Mouse (Mus musculus) neural tube, embryonic 11.5 days (tissue): ENCODE data around the gene Pdcd1lg2. TPM values are rescaled to one million over a fixed set of nuclear protein-coding genes. Genes with fewer than 3 reads are reported as not detected.

Experiments used
- ATAC-seq: fragments of 200-750 bp; cut with Nextera tagmentation; 2 replicates; pipeline ENCODE4 v1.8.0; 2017; ENCODE audit warnings: moderate number of reproducible peaks, mild to moderate bottlenecking, moderate TSS enrichment, moderate library complexity; ENCODE audit not compliant: insufficient read depth, low FRiP score, low TSS enrichment
- DNase-seq: peaks from one replicate; pipeline ENCODE4 v3.0.0-alpha.2; 2015; ENCODE audit warnings: low spot score
- H3K27ac ChIP-seq: fragments of 300-500 bp; sonication (generic); 2 replicates; pipeline ENCODE4 v1.5.1; 2014; ENCODE audit warnings: low read depth, mild to moderate bottlenecking, low read length
- H3K27me3 ChIP-seq: fragments of 300-500 bp; sonication (generic); 2 replicates; pipeline ENCODE4 v1.6.1; 2014; ENCODE audit warnings: mild to moderate bottlenecking, low read length, mixed read lengths; ENCODE audit not compliant: control insufficient read depth, insufficient read depth
- H3K36me3 ChIP-seq: fragments of 300-500 bp; sonication (generic); 2 replicates; pipeline ENCODE4 v1.6.1; 2014; ENCODE audit warnings: mild to moderate bottlenecking, low read length, moderate library complexity, mixed read lengths; ENCODE audit not compliant: control insufficient read depth, insufficient read depth
- H3K4me1 ChIP-seq: fragments of 300-500 bp; sonication (generic); 2 replicates; pipeline ENCODE4 v1.6.1; 2014; ENCODE audit warnings: low read length, mixed read lengths; ENCODE audit not compliant: control insufficient read depth, insufficient read depth
- H3K4me2 ChIP-seq: fragments of 300-500 bp; sonication (generic); 2 replicates; pipeline ENCODE4 v1.6.1; 2014; ENCODE audit warnings: low read depth, mild to moderate bottlenecking, moderate library complexity
- H3K4me3 ChIP-seq: fragments of 300-500 bp; sonication (generic); 2 replicates; pipeline ENCODE4 v1.5.1; 2014; ENCODE audit warnings: low read depth, low read length
- H3K9ac ChIP-seq: fragments of 300-500 bp; sonication (generic); 2 replicates; pipeline ENCODE4 v1.6.1; 2014; ENCODE audit warnings: mild to moderate bottlenecking, low read length
- H3K9me3 ChIP-seq: fragments of 300-500 bp; sonication (generic); 2 replicates; pipeline ENCODE4 v1.6.1; 2016; ENCODE audit warnings: low read length; ENCODE audit not compliant: control insufficient read depth
- WGBS: fragments of 180-500 bp; shearing (Covaris S2); extraction: QIAGEN DNeasy Blood & Tissue Kit; methylation state at CpG from one replicate; pipeline ENCODE4 v1.1.7; 2014; 5-methylcytosine and 5-hydroxymethylcytosine counted together
- polyA plus RNA-seq: library from polyadenylated mRNA; unstranded; fragments of >200 nt; fragmentation: Nextera tagmentation; extraction: Ambion mirVana; gene quantifications from 2 replicates; pipeline ENCODE4 v1.2.1, GENCODE M21; 2014

Pdcd1lg2 gene
- polyA plus RNA-seq, 1 experiment from 2014 or later: not detected

DNA sequence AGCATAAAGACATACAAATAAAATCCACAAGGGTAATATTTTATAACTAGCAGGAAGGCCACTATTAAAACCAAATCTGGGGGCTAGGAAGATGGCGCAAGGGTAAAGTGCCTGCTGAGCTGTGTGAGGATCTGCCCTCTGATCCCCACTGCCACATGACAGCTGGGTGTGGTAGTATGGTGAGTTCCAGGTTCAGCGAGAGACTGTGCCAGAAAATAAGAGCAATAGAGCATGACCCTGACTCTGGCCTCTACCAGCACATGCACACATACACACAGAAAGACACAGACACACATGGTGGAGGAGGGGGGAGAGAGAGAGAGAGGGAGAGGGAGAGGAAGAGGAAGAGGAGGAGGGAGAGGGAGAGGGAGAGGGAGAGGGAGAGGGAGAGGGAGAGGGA, 101.1 kb downstream of the Pdcd1lg2 start:
- no peak for ATAC-seq

DNA sequence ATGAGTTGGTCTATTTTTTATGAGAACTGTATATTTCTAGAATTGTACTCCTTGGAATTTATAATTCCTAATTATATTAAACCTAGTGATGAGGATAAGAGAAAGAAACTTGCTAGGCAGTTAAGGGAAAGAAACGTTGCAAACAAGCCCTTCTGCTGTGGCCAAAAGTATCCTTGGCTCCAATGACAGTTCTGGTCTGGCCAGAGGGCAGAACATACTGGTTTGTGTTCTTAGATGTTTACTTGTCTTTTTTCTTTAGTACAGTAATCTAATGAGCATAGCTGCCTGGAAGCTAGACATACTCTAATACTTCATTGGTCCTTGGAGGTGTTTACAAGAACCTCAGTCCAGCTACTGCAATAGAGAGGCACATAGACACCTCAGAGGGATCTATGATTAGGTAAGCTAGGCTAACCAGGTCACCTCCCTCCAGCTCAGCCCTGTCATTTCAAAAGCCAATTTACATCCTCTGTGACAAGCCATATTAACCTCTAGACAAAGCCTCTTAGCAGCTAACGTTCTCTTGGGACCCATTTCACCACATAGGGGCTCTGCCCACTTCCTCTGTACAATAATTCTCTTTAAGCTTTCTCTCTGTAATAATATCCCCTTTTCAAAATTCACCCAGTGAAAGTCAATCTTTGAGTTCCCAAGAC, 102.5 kb downstream of the Pdcd1lg2 start:
- Histone ChIP-seq H3K4me2 (no peak overlapping the region), H3K9me3 (no peaks in the 10 kb centered on the region), H3K4me3 (no peak overlapping the region), H3K36me3 (no peaks in the 10 kb centered on the region), H3K27me3 (no peaks in the 10 kb centered on the region), H3K27ac (no peak overlapping the region), H3K4me1 (no peaks in the 10 kb centered on the region), H3K9ac (no peak overlapping the region)
- ATAC-seq: no peak
- 67% methylated on average over 2 of the region's 2 CpGs for WGBS
- DNase-seq: no peak

More for the DNA sequence above, 101.1 kb downstream of the Pdcd1lg2 start:
- H3K4me2 ChIP-seq: no peak overlapping the region
- WGBS: 79% methylated on average over 2 of the region's 2 CpGs
- H3K4me3 ChIP-seq: no peak overlapping the region
- no peaks in the 10 kb centered on the region for H3K36me3 ChIP-seq
- no peak for DNase-seq
- H3K27me3 ChIP-seq: no peaks in the 10 kb centered on the region
- H3K9ac ChIP-seq: no peak overlapping the region
- no peak overlapping the region for H3K27ac ChIP-seq
- H3K4me1 ChIP-seq: no peaks in the 10 kb centered on the region
- no peaks in the 10 kb centered on the region for H3K9me3 ChIP-seq

DNA sequence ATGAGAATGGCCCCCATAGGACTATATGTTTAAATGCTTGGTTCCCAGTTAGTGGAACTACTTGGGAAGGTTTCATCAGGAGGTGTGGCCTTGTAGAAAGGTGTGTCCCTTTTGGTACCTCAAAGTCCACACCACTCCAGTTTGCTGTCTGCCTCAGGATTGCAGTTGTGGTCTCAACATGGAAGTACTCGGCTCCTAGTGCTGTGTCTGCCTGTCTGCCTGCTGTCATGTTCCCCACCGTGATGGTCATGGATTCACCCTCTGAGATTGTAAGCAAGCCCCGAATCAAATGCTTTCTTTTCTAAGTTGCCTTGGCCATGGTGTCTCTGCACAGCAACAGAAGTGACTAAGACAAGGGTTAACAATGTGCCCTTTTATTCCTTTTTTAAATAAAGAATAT, 103.4 kb downstream of the Pdcd1lg2 start:
- Histone ChIP-seq H3K4me2 (no peak overlapping the region), H3K4me3 (no peak overlapping the region), H3K27ac (no peak overlapping the region), H3K9ac (no peak overlapping the region), H3K36me3 (no peaks in the 10 kb centered on the region), H3K27me3 (no peaks in the 10 kb centered on the region), H3K4me1 (no peaks in the 10 kb centered on the region), H3K9me3 (no peaks in the 10 kb centered on the region)
- WGBS: 87% methylated on average over 3 of the region's 3 CpGs
- ATAC-seq: no peak
- no peak for DNase-seq

DNA sequence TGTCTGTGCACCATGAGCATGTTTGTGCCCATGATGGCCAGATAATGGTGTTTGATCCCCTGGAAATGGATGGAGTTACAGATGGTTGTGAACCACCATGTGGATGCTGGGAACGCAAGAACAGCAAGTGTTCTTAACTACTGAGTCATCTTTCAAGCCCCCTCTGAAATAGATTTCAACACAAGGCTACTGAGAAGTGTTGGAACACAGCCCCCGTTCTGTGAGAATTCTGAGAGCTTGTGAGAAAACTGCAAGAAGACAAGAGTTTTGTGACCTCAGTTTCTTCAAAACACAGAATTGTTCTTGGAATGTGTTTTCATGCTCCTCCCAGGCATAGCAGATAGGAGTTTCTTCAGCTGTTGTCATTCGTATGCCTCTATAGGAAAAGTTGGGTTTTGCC, 104.7 kb downstream of the Pdcd1lg2 start:
- H3K9me3 ChIP-seq: no peaks in the 10 kb centered on the region

DNA sequence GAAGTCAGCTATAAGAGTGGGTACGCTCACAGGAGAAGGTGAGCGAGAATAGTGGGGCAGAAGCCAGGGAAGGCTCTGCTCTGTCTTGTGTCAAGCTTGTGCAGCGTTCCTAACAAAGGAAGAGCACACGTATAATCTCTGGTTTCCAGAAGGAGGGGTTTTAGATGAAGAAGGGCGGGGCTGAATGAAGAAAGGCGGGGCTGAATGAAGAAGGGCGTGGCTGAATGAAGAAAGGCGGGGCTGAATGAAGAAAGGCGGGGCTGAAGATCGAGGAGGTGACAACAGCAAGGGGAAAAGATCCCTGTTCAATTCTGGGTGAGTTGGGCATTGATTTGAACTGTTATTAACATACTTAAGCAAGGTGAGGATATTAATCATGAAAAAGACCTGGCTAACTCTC, 105.3 kb downstream of the Pdcd1lg2 start:
- DNase-seq (no peak), ATAC-seq (no peak)
- no peak overlapping the region for H3K4me3 ChIP-seq
- no peak overlapping the region for H3K4me2 ChIP-seq
- H3K27ac ChIP-seq: no peak overlapping the region
- H3K4me1 ChIP-seq: no peaks in the 10 kb centered on the region
- no peaks in the 10 kb centered on the region for H3K9me3 ChIP-seq
- WGBS: 68% methylated on average over 10 of the region's 10 CpGs
- H3K9ac ChIP-seq: no peak overlapping the region
- no peaks in the 10 kb centered on the region for H3K36me3 ChIP-seq
- no peaks in the 10 kb centered on the region for H3K27me3 ChIP-seq

More for the DNA sequence above, 104.7 kb downstream of the Pdcd1lg2 start:
- Histone ChIP-seq H3K4me1 (no peaks in the 10 kb centered on the region), H3K27ac (no peak overlapping the region), H3K36me3 (no peaks in the 10 kb centered on the region), H3K4me3 (no peak overlapping the region), H3K4me2 (no peak overlapping the region), H3K9ac (no peak overlapping the region), H3K27me3 (no peaks in the 10 kb centered on the region)
- no peak for DNase-seq
- ATAC-seq: no peak
- 93% methylated on average over 3 of the region's 3 CpGs for WGBS

DNA sequence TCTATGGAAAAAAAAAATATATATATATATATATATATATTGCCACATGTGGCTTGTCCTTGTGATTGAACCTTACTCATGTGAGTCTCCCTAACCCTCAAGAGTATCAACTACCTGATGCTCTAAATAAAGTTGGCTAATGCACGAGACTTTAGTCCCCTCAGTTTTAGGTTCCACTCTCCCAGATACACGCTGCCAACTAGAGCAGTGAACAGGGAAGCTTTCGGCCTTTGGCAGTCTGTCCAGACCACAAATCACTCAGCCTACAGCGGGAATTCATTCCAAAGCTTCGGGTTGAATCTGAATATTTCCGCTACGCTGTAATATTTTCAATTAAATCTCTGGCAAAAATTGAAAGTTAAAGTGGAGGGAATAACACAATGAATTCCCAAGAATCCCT, 107.7 kb downstream of the Pdcd1lg2 start:
- Histone ChIP-seq H3K27ac (no peak overlapping the region), H3K4me1 (no peaks in the 10 kb centered on the region), H3K36me3 (no peaks in the 10 kb centered on the region), H3K9ac (no peak overlapping the region), H3K4me2 (no peak overlapping the region), H3K4me3 (no peak overlapping the region), H3K9me3 (no peaks in the 10 kb centered on the region), H3K27me3 (no peaks in the 10 kb centered on the region)
- no peak for ATAC-seq
- WGBS: 91% methylated on average over 7 of the region's 7 CpGs
- DNase-seq: no peak

DNA sequence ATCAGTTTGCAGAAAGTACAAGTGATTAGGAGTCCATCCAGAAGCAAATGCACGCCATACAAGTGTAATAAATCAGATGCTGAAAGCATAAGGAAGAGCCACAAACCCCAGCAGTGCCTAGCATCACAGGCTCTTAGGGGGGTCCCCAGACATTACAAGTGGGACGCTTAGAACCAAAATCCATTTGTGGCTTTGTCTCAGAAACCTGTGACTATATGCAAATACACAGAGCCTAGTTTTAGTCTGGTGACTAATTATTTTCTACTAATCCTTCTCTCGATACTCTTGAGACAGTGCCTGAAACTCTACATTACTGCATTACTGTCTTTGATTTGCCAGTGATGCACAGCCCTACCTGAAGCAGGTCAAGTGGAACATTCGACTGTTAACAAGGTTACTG, 108.2 kb downstream of the Pdcd1lg2 start:
- Histone ChIP-seq H3K27me3 (no peaks in the 10 kb centered on the region), H3K4me1 (peaks cover 3% of the 10 kb centered on the region; the same call in 1 of the 2 replicates), H3K27ac (no peak overlapping the region), H3K4me3 (no peak overlapping the region), H3K4me2 (no peak overlapping the region), H3K36me3 (no peaks in the 10 kb centered on the region), H3K9ac (no peak overlapping the region), H3K9me3 (no peaks in the 10 kb centered on the region)
- DNase-seq (no peak), ATAC-seq (no peak)
- 85% methylated on average over 4 of the region's 4 CpGs for WGBS

Other genes with a start within 250 kb of the Pdcd1lg2 start
- 12.3 and 14.3 TPM in 2 replicates for gene Jak2, start 159.1 kb upstream of the Pdcd1lg2 start, polyA plus RNA-seq
- 6.2 and 7.3 TPM in 2 replicates for gene Insl6, start 85.6 kb upstream of the Pdcd1lg2 start, polyA plus RNA-seq
- gene Rln1, start 76.2 kb upstream of the Pdcd1lg2 start, polyA plus RNA-seq: 1.2 TPM in 1 of 2 replicates, not detected in the other
- gene Plgrkt, start 43.5 kb upstream of the Pdcd1lg2 start, polyA plus RNA-seq: 51.8 and 52.1 TPM in 2 replicates
- gene Cd274, start 43.5 kb upstream of the Pdcd1lg2 start, polyA plus RNA-seq: 0.38 and 0.58 TPM in 2 replicates
- gene Ric1, start 111.4 kb downstream of the Pdcd1lg2 start, polyA plus RNA-seq: 14.4 and 15.2 TPM in 2 replicates
- 12.0 and 13.7 TPM in 2 replicates for gene Ermp1, start 237.5 kb downstream of the Pdcd1lg2 start, polyA plus RNA-seq